Mouse (Mus musculus): ENCODE results near the gene Gm9736. TPM values are rescaled to one million over a fixed set of nuclear protein-coding genes. Genes with fewer than 3 reads are reported as not detected.
"Not testable (repeated sequence)": the region's sequence is repeated elsewhere in the genome, so short reads cannot be mapped to it uniquely, and the experiment has no call there.

Gm9736 gene
- polyA plus RNA-seq, 1 experiment from 2014 or later = not detected

- Histone ChIP-seq H3K4me3 (no peak overlapping the region), H3K9me3 (peaks cover 10% of the 10 kb centered on the region; the same call in 1 of the 2 replicates), H3K4me1 (replicated peaks) (no peaks in the 10 kb centered on the region), H3K27ac (no peak overlapping the region), H3K27me3 (ENCODE audit: insufficient read depth, poor library complexity, severe bottlenecking) (no peaks in the 10 kb centered on the region), H3K36me3 (no peaks in the 10 kb centered on the region)
- no peak for DNase-seq (ENCODE audit: low spot score)
- WGBS = 72% methylated on average over 4 of the region's 4 CpGs
Measured at GRCm38 (mm10) chr10:77713734-77714133, 37.4 kb downstream of the Gm9736 start.

DNA sequence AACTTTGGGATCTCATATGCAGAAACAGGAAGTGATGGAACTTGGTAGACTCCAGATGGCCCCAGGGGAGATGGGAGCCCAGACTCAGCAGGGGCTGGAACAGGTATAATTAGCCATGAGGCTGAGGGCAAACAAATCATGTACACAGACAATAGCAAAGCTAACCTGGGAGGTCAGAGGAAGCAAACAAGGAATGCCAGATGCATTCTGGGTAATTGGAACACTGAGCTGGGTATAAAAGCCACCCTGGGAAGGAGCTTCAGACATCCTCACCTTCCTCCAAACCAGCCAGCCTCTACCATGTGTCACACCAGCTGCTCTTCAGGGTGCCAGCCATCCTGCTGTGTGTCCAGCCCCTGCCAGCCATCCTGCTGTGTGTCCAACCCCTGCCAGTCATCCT is 40.0 kb downstream of the Gm9736 start, which contains the start of gene Gm10024:
Gene Gm10024 (plus strand): TSS at position 301 of the 400 bp plus-strand sequence.
- peaks cover 16% of the 10 kb centered on the region; the same call in 1 of the 2 replicates for H3K9me3 ChIP-seq
- H3K4me3 ChIP-seq; DNase-seq (ENCODE audit: low spot score); H3K4me1 ChIP-seq (replicated peaks); H3K27ac ChIP-seq; H3K27me3 ChIP-seq (ENCODE audit: insufficient read depth, poor library complexity, severe bottlenecking); H3K36me3 ChIP-seq: not testable (repeated sequence)

GRCm38 (mm10) chr10:77709831-77710230 is 41.3 kb downstream of the Gm9736 start:
- Histone ChIP-seq H3K36me3 (no peaks in the 10 kb centered on the region), H3K4me3 (no peak overlapping the region), H3K4me1 (replicated peaks) (no peaks in the 10 kb centered on the region), H3K9me3 (peaks cover 27% of the 10 kb centered on the region; the same call in 1 of the 2 replicates), H3K27me3 (ENCODE audit: insufficient read depth, poor library complexity, severe bottlenecking) (no peaks in the 10 kb centered on the region), H3K27ac (no peak overlapping the region)
- 84% methylated on average over 3 of the region's 3 CpGs for WGBS
- DNase-seq (ENCODE audit: low spot score) = no peak

DNA sequence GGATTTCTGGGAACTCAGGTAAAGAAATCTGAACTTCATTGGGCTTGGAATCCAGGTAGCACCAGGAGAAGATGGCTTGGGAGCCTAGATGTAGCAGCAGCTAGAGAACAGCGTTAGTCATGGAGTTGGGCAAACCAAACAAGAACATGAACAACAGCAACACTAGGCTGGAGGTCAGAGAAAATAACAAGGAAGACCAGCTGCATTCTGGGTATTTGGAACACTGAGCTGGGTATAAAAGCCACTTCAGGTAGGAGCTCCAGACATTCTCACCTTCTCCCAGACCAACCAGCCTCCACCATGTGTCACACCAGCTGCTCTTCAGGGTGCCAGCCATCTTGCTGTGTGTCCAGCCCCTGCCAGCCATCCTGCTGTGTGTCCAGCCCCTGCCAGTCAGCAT is 44.8 kb downstream of the Gm9736 start, which contains the start of gene Gm10272:
Gene Gm10272 (plus strand): TSS at position 301 of the 400 bp plus-strand sequence.
- Histone ChIP-seq H3K27ac (no peak within 1 kb of the TSS), H3K27me3 (ENCODE audit: insufficient read depth, poor library complexity, severe bottlenecking) (no peaks in the 10 kb centered on the region), H3K4me3 (no peak within 1 kb of the TSS), H3K9me3 (peaks cover 36% of the 10 kb centered on the region), H3K36me3 (no peaks in the 10 kb centered on the region), H3K4me1 (replicated peaks) (no peaks in the 10 kb centered on the region)
- no peak for DNase-seq (ENCODE audit: low spot score)
- 84% methylated on average over 1 of the region's 1 CpGs for WGBS

Other genes with a start within 250 kb of the Gm9736 start
- gene Fam207a, start 235.6 kb downstream of the Gm9736 start, polyA plus RNA-seq (2016; fragmentation: Nextera tagmentation; extraction: Ambion mirVana) = 48.8 and 50.0 TPM in 2 replicates
- gene Itgb2, start 221.1 kb downstream of the Gm9736 start, polyA plus RNA-seq (2016; fragmentation: Nextera tagmentation; extraction: Ambion mirVana) = 1.0 and 1.2 TPM in 2 replicates
- 66.6 and 67.2 TPM in 2 replicates for gene Pttg1ip, start 169.6 kb downstream of the Gm9736 start, polyA plus RNA-seq (2016; fragmentation: Nextera tagmentation; extraction: Ambion mirVana)
- gene Sumo3, start 145.3 kb downstream of the Gm9736 start, polyA plus RNA-seq (2016; fragmentation: Nextera tagmentation; extraction: Ambion mirVana) = 336 and 389 TPM in 2 replicates
- 4.4 TPM in 1 of 2 replicates, not detected in the other for gene Gm49325, start 145.2 kb downstream of the Gm9736 start, polyA plus RNA-seq (2016; fragmentation: Nextera tagmentation; extraction: Ambion mirVana)
- 100 and 103 TPM in 2 replicates for gene Ube2g2, start 129.1 kb downstream of the Gm9736 start, polyA plus RNA-seq (2016; fragmentation: Nextera tagmentation; extraction: Ambion mirVana)
- gene Tspear, start 64.8 kb downstream of the Gm9736 start, polyA plus RNA-seq (2016; fragmentation: Nextera tagmentation; extraction: Ambion mirVana) = 0.93 and 1.0 TPM in 2 replicates
- gene Gm19402, start 60.6 kb downstream of the Gm9736 start, polyA plus RNA-seq (2016; fragmentation: Nextera tagmentation; extraction: Ambion mirVana) = not detected in 2 replicates
- gene Gm9508, start 54.1 kb downstream of the Gm9736 start, polyA plus RNA-seq (2016; fragmentation: Nextera tagmentation; extraction: Ambion mirVana) = not detected in 2 replicates
- gene Gm10272, start 44.7 kb downstream of the Gm9736 start, polyA plus RNA-seq (2016; fragmentation: Nextera tagmentation; extraction: Ambion mirVana) = not detected in 2 replicates
- not detected in 2 replicates for gene Gm10024, start 39.9 kb downstream of the Gm9736 start, polyA plus RNA-seq (2016; fragmentation: Nextera tagmentation; extraction: Ambion mirVana)
- not detected in 2 replicates for gene Gm10142, start 35.5 kb downstream of the Gm9736 start, polyA plus RNA-seq (2016; fragmentation: Nextera tagmentation; extraction: Ambion mirVana)
- not detected in 2 replicates for gene Krtap12-1, start 30.8 kb downstream of the Gm9736 start, polyA plus RNA-seq (2016; fragmentation: Nextera tagmentation; extraction: Ambion mirVana)
- not detected in 2 replicates for gene Gm10100, start 24.9 kb downstream of the Gm9736 start, polyA plus RNA-seq (2016; fragmentation: Nextera tagmentation; extraction: Ambion mirVana)
- not detected in 2 replicates for gene Gm18596, start 8.7 kb downstream of the Gm9736 start, polyA plus RNA-seq (2016; fragmentation: Nextera tagmentation; extraction: Ambion mirVana)
- not detected in 2 replicates for gene Gm3233, start 8.3 kb upstream of the Gm9736 start, polyA plus RNA-seq (2016; fragmentation: Nextera tagmentation; extraction: Ambion mirVana)
- not detected in 2 replicates for gene Gm3238, start 20.0 kb upstream of the Gm9736 start, polyA plus RNA-seq (2016; fragmentation: Nextera tagmentation; extraction: Ambion mirVana)
- not detected in 2 replicates for gene Gm7138, start 25.6 kb upstream of the Gm9736 start, polyA plus RNA-seq (2016; fragmentation: Nextera tagmentation; extraction: Ambion mirVana)
- not detected in 2 replicates for gene Gm3250, start 31.2 kb upstream of the Gm9736 start, polyA plus RNA-seq (2016; fragmentation: Nextera tagmentation; extraction: Ambion mirVana)
- gene Gm7137, start 36.8 kb upstream of the Gm9736 start, polyA plus RNA-seq (2016; fragmentation: Nextera tagmentation; extraction: Ambion mirVana) = not detected in 2 replicates
- not detected in 2 replicates for gene Gm9639, start 43.7 kb upstream of the Gm9736 start, polyA plus RNA-seq (2016; fragmentation: Nextera tagmentation; extraction: Ambion mirVana)
- not detected in 2 replicates for gene Gm19668, start 47.8 kb upstream of the Gm9736 start, polyA plus RNA-seq (2016; fragmentation: Nextera tagmentation; extraction: Ambion mirVana)
- not detected in 2 replicates for gene Gm9507, start 60.5 kb upstream of the Gm9736 start, polyA plus RNA-seq (2016; fragmentation: Nextera tagmentation; extraction: Ambion mirVana)
- not detected in 2 replicates for gene Gm2696, start 63.3 kb upstream of the Gm9736 start, polyA plus RNA-seq (2016; fragmentation: Nextera tagmentation; extraction: Ambion mirVana)
- gene Krtap10-4, start 75.7 kb upstream of the Gm9736 start, polyA plus RNA-seq (2016; fragmentation: Nextera tagmentation; extraction: Ambion mirVana) = not detected in 2 replicates
- not detected in 2 replicates for gene Krtap10-10, start 84.6 kb upstream of the Gm9736 start, polyA plus RNA-seq (2016; fragmentation: Nextera tagmentation; extraction: Ambion mirVana)
- not detected in 2 replicates for gene Gm36176, start 95.4 kb upstream of the Gm9736 start, polyA plus RNA-seq (2016; fragmentation: Nextera tagmentation; extraction: Ambion mirVana)
- gene Gm10318, start 101.5 kb upstream of the Gm9736 start, polyA plus RNA-seq (2016; fragmentation: Nextera tagmentation; extraction: Ambion mirVana) = not detected in 2 replicates
- not detected in 2 replicates for gene Gm3285, start 110.6 kb upstream of the Gm9736 start, polyA plus RNA-seq (2016; fragmentation: Nextera tagmentation; extraction: Ambion mirVana)
- gene Lrrc3, start 151.2 kb upstream of the Gm9736 start, polyA plus RNA-seq (2016; fragmentation: Nextera tagmentation; extraction: Ambion mirVana) = 2.6 and 4.1 TPM in 2 replicates
- 0.88 and 1.2 TPM in 2 replicates for gene Trpm2, start 219.2 kb upstream of the Gm9736 start, polyA plus RNA-seq (2016; fragmentation: Nextera tagmentation; extraction: Ambion mirVana)
- gene 1810043G02Rik, start 227.2 kb upstream of the Gm9736 start, polyA plus RNA-seq (2016; fragmentation: Nextera tagmentation; extraction: Ambion mirVana) = 40.7 and 42.9 TPM in 2 replicates

Measured in hindbrain, embryonic 10.5 days (tissue).